Mouse (Mus musculus) layer of hippocampus, postnatal 14 days (tissue): ENCODE measurements around the gene Olfr73. TPM values are rescaled to one million over a fixed set of nuclear protein-coding genes. Genes with fewer than 3 reads are reported as not detected.
"Not testable (repeated sequence)": the region's sequence is repeated elsewhere in the genome, so short reads cannot be mapped to it uniquely, and the experiment has no call there.

Source experiments
- DNase-seq, 2 experiments: peaks; one replicate each; pipeline ENCODE4 v3.0.0; 2021 to 2022; ENCODE audit warnings: low spot score in 2 of 2, mixed read lengths in 1 of 2
- long read RNA-seq, 2 experiments: library from polyadenylated mRNA; stranded (forward); transcript quantifications; one replicate each; pipeline ENCODE4 v2.0.0; 2021
- total RNA-seq, 2 experiments: library from RNA; stranded (reverse); gene quantifications; 2 replicates each; pipeline ENCODE4 v1.2.3; 2021

Gene Olfr73
- not detected for total RNA-seq
- long read RNA-seq, experiment 1: 0 reads
- long read RNA-seq, experiment 2: 0 reads

DNA sequence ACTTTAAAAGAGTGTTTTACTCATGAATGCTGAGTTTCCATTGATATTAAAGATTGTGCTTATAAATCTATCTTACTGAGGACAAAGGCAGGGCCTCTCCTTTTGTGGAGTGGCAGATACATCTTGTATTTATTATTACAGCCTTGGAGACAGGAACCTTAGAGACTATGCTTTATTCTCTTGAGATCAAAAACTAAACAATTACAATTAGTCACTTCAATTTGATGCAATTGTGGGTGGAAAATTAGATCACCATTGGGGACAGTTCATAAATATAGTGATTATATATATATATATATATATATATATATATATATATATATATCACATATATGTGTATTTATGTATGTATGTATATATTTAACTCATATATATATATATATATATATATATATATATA is at the start of gene Olfr73:
Olfr73 (minus strand) TSS at position 101 of the 400 bp plus-strand sequence.
- DNase-seq: no peak

DNA sequence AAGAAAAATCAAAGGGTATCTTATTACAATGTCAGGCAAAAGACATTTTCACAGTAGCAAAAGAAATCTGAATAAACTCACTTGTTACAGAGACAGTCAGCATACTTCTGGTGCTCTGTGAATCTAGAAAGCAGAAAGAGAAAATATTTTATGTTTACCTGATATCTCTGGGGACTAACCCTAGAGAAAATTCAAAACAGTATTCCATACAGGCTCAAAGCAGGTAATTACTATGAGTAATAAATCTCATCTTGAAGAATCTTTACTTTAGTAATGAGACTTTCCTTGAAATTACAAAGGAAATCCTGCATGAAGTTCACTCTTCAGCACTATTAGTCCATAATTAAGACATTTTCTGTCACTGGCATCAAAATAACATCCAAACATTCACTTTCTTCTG is 34.2 kb upstream of the Olfr73 start, which contains the start of gene Olfr1163:
Olfr1163 (minus strand) TSS at position 101 of the 400 bp plus-strand sequence.
- DNase-seq: no peak

DNA sequence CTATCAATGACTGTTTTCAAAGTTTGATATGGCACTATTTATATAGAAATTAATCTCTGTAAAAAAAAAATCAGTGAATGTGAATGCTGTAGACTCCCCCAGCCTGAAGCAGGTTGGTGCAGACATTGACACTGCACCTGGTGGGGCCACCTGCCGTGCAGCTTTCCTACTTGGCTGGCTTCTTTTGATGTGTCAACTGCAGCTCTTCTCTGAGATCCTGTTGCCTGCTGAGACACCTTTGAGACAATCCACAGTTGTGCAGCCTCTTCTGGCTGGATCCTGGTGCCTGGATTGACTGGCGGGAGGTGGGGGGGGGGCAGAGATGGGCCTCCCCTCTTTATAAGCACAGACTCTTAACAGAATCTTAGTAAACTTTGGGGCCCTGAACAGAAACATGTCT is 26.1 kb upstream of the Olfr73 start:
- DNase-seq: no peak

DNA sequence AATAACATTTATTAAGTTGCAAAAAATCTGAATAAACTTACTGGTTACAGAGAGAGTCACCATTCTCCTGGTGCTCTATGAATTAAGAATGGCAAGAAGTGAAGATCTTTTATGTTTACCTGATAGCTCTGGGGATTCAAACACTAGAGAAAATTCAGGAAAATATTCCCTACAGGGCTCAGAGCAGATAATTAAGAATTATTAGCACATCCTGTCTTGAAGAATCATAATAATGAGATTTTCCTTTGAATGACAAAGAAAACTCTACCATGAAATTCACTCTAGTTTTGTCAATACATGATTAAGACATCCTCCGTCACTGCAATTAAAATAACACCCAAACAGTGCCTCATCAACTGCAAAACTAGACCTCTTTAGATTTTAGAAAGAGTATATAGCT is 13.5 kb upstream of the Olfr73 start, which contains the start of gene Olfr1162:
Olfr1162 (minus strand) TSS at position 101 of the 400 bp plus-strand sequence.
- DNase-seq: no peak

DNA sequence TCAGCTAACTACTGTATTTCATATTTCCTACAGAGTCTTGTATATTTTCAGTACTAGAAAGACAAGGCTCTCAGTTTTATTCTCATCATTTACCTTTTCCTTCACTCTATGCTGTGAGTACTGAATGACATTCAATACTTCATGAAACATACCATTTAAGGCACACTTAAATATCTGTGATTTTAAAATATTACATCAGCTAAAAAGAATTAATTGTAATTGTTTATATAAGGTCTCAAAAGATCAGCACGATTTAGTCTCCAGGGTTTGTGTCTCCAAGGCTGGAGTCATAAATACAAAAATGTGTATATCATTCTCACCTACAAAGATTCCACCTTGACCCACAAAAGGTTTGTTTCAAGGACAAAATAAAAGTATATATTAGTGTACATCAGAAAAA is 15.0 kb downstream of the Olfr73 start, which contains the start of gene Olfr1161:
Olfr1161 (plus strand) TSS at position 301 of the 400 bp plus-strand sequence.
- not testable (repeated sequence) for DNase-seq

DNA sequence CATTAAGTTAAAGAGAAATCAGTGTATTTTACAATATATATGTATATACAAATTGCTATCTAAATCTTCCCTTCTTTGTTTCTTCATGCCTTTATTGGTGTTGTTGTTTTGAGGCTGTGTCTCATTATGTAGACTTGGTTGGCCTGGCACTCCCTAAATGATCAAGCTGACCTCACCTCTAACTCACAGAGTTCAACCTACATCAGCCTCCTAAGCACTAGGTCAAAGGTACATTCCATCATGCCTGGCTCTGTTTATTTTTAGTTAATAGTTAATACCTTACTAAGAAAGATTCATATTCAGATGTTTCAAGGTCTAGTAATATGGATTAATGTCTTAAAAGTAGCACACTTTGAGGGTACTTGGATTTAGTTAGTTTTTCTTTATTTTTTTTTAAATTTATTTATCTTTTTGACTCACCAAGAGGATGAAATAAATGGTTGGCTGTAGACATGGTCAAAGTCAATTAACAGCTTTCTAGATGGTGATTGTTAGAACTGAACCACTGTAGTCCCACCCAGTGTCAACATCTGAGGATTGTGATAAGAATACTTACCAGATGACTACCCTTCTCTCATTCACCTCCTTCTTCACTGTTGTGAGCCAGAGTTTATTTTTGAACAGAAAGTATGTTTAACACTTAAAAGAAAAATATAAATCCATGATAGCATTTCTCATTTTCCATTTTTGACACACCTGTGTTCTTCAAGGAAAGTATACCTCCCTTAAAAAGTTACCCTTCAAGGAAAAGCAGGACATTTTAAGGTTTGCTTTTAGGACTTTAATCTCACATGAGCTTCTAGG is 29.8 kb downstream of the Olfr73 start, which contains the start of gene Olfr1160:
Olfr1160 (minus strand) TSS at position 754 of the 804 bp plus-strand sequence.
- DNase-seq: no peak

DNA sequence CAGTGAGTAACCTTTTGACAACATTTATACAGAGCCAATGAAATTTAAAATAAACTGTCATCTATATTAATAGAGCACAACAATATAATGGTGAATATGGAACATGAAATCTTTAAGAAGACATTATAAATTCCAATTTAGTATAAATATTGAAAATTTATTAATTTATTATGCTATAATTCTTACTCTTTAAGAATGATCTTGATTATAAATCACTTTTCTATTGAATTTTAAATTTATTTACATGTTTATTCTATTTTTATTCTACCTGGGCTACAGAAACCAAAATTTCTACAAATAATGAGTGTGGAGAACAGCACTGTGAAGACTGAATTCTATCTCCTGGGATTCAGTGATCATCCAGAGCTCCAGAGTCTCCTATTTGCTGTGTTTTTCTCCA is 47.7 kb downstream of the Olfr73 start, which contains the start of gene Olfr1158:
Olfr1158 (plus strand) TSS at position 301 of the 400 bp plus-strand sequence.
- no peak for DNase-seq

Other genes starting within 250 kb of the Olfr73 start
- gene Olfr1143, start 237.1 kb downstream of the Olfr73 start, total RNA-seq: not detected
- gene Olfr1145, start 227.9 kb downstream of the Olfr73 start, total RNA-seq: not detected
- gene Olfr1148, start 207.2 kb downstream of the Olfr73 start, total RNA-seq: not detected
- gene Olfr1150-ps1, start 193.7 kb downstream of the Olfr73 start, total RNA-seq: not detected
- gene Olfr1151, start 181.8 kb downstream of the Olfr73 start, total RNA-seq: not detected
- gene Olfr1152, start 171.2 kb downstream of the Olfr73 start, total RNA-seq: not detected
- gene Olfr1153, start 142.7 kb downstream of the Olfr73 start, total RNA-seq: not detected
- gene Olfr1154, start 132.5 kb downstream of the Olfr73 start, total RNA-seq: not detected
- not detected for gene Olfr1155, start 92.6 kb downstream of the Olfr73 start, total RNA-seq
- not detected for gene Olfr1156, start 84.6 kb downstream of the Olfr73 start, total RNA-seq
- gene Olfr1157, start 69.4 kb downstream of the Olfr73 start, total RNA-seq: not detected
- gene Olfr74, start 63.0 kb downstream of the Olfr73 start, total RNA-seq: not detected
- gene Olfr1158, start 47.6 kb downstream of the Olfr73 start, total RNA-seq: not detected
- not detected for gene Olfr1160, start 29.4 kb downstream of the Olfr73 start, total RNA-seq
- gene Olfr1161, start 14.9 kb downstream of the Olfr73 start, total RNA-seq: not detected
- not detected for gene Olfr1162, start 13.4 kb upstream of the Olfr73 start, total RNA-seq
- not detected for gene Olfr1163, start 34.1 kb upstream of the Olfr73 start, total RNA-seq
- not detected for gene Olfr1164, start 56.3 kb upstream of the Olfr73 start, total RNA-seq
- not detected for gene Olfr1166, start 90.6 kb upstream of the Olfr73 start, total RNA-seq
- gene Olfr1167, start 117.5 kb upstream of the Olfr73 start, total RNA-seq: not detected
- gene Olfr1168, start 144.2 kb upstream of the Olfr73 start, total RNA-seq: not detected
- not detected for gene Olfr1170, start 190.6 kb upstream of the Olfr73 start, total RNA-seq
- gene Olfr1173, start 242.2 kb upstream of the Olfr73 start, total RNA-seq: not detected